Mouse (Mus musculus) testis, adult 2 months (tissue): ENCODE measurements around the gene Ftsj3.

Source experiments
- CTCF ChIP-seq: fragments of 200-500 bp; IDR thresholded peaks from 2 replicates; pipeline ENCODE4 v1.5.1; 2012; ENCODE audit warnings: low read depth, mild to moderate bottlenecking, inconsistent platforms, low read length, moderate library complexity; ENCODE audit not compliant: control insufficient read depth, insufficient read depth, insufficient replicate concordance
- POLR2A ChIP-seq: fragments of 200-500 bp; IDR thresholded peaks from 2 replicates; pipeline ENCODE4 v1.6.1; 2012; ENCODE audit warnings: low read depth, mild to moderate bottlenecking, inconsistent platforms, low read length, moderate library complexity; ENCODE audit not compliant: control insufficient read depth

DNA sequence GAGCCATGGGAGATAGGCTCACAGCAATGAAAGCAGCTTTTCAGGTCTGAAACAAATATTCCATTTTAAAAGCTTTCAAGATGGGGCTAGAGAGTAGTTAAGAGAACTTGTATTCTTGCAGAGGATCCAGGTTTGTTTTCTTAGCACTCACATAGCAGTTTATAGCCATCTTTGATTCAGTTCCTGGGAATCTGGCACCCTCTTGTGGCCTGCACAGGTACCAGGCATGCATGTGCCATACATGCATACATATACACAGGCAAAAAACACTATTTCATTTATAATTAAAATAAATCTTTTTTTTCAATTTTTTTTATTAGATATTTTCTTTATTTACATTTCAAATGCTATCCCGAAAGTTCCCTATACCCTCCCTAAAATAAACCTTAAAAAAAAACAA is 9.0 kb downstream of the Ftsj3 start:
- TF ChIP-seq CTCF, result no peak
- TF ChIP-seq POLR2A, result no peak
